Comparison of ENCODE assay signal across 8 mouse cellular contexts in the genomic region with DNA sequence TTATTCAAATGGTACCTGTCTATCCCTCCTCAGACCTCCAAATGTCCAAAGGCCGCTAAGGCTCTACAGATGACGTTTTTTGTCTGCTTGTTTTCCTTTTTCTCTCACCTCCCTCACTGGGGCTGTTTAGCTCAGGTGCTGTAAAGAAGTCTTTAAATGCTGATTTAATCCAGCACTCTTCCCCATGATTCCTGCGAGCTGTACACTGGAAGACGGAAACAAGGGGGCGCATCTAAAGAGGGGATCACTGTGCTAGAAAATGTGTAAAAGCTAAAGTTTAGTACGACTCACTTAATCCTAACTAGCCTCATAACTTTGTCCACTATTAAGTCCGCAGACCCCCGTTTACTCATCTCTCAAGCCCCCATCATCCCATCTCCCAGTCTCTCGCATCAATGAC. TPM values are rescaled to one million over a fixed set of nuclear protein-coding genes. Genes with fewer than 3 reads are reported as not detected.
DNase-seq lines count a peak whose midpoint lies in the region; ATAC-seq and TF ChIP-seq lines count a peak whose summit lies in the region.

No protein-coding gene starts in this region.

- H3K4me2 ChIP-seq in hindbrain, postnatal 0 days (ENCODE audit: low read depth, low read length), result peak overlapping the region; percentile 54

- WGBS in liver, adult 2 months, result 24% methylated on average over 9 of the region's 9 CpGs
- 40% methylated on average over 9 of the region's 9 CpGs for WGBS in hindbrain, postnatal 0 days
- 24% methylated on average over 9 of the region's 9 CpGs for WGBS in midbrain, embryonic 10.5 days

- peak; percentile 24 for DNase-seq in liver, adult 2 months (ENCODE audit: extremely low read depth, low read depth, low spot score)
- DNase-seq in liver, result no peak
- peak; percentile 0 for DNase-seq in c-Kit-positive CD71-positive TER-119-positive erythroid progenitor cells, embryonic 14.5 days (ENCODE audit: low spot score)
- peak; percentile 1 for DNase-seq in hindbrain, postnatal 0 days (ENCODE audit: low spot score)
- DNase-seq in midbrain, embryonic 10.5 days (ENCODE audit: low spot score), result no peak
- DNase-seq in urinary bladder, postnatal 25 days (ENCODE audit: low spot score), result no peak
- no peak for DNase-seq in left cerebral cortex, postnatal 10 days (ENCODE audit: extremely low spot score in 1 of 2, low spot score in 2 of 2)
- no peak for DNase-seq in layer of hippocampus, postnatal 36 days

- no peak for TF ChIP-seq POLR2A in liver, adult 2 months (IDR thresholded peaks at IDR 0.05; ENCODE audit: extremely low read depth, insufficient read depth, low read length)

- TF ChIP-seq CTCF in liver, adult 2 months (IDR thresholded peaks at IDR 0.05; ENCODE audit: low read depth, low read length), result no peak
- TF ChIP-seq CTCF in hindbrain, postnatal 0 days (IDR thresholded peaks at IDR 0.05; ENCODE audit: low read depth), result peak; percentile 9; the same call in 1 of the 2 replicates

- intact Hi-C loops in left cerebral cortex, postnatal 10 days (cut with DNase I), result no loop called here

- peak overlapping the region; percentile 59 for H3K4me3 ChIP-seq in liver, adult 2 months (ENCODE audit: insufficient read depth, low read depth, low read length)
- H3K4me3 ChIP-seq in hindbrain, postnatal 0 days (ENCODE audit: low read length), result peak overlapping the region; percentile 49
- peak overlapping the region; percentile 58 for H3K4me3 ChIP-seq in midbrain, embryonic 10.5 days

- H3K4me1 ChIP-seq in liver, adult 2 months (ENCODE audit: control insufficient read depth, insufficient read depth, low read length), result no peaks in the 10 kb centered on the region
- no peaks in the 10 kb centered on the region for H3K4me1 ChIP-seq in hindbrain, postnatal 0 days (ENCODE audit: insufficient read depth, low read length)
- H3K4me1 ChIP-seq in midbrain, embryonic 10.5 days, result no peaks in the 10 kb centered on the region

- no peaks in the 10 kb centered on the region for H3K9me3 ChIP-seq in hindbrain, postnatal 0 days (ENCODE audit: low read length)
- 0 out of 2 replicates have a peak, but pooled peaks cover 2% of the 10 kb centered on the region for H3K9me3 ChIP-seq in midbrain, embryonic 10.5 days (replicated peaks)

- H3K36me3 ChIP-seq in liver, adult 2 months (ENCODE audit: control insufficient read depth, insufficient read depth, low read length), result no peaks in the 10 kb centered on the region
- H3K36me3 ChIP-seq in hindbrain, postnatal 0 days (ENCODE audit: insufficient read depth, low read length), result no peaks in the 10 kb centered on the region
- H3K36me3 ChIP-seq in midbrain, embryonic 10.5 days, result no peaks in the 10 kb centered on the region

- peak; percentile 62 for ATAC-seq in hindbrain, postnatal 0 days

- no peaks in the 10 kb centered on the region for H3K79me2 ChIP-seq in liver, adult 2 months (ENCODE audit: control insufficient read depth, insufficient read depth, low read length)

- H3K9ac ChIP-seq in liver, adult 2 months (ENCODE audit: low read depth, low read length), result peak overlapping the region; percentile 60
- peak overlapping the region; percentile 47 for H3K9ac ChIP-seq in hindbrain, postnatal 0 days (replicated peaks; ENCODE audit: low read length)

- no peak overlapping the region for H3K27ac ChIP-seq in liver, adult 2 months (replicated peaks; ENCODE audit: insufficient read depth, low read depth, low read length)
- H3K27ac ChIP-seq in hindbrain, postnatal 0 days, result peak overlapping the region; percentile 54; the same call in 1 of the 2 replicates
- peak overlapping the region; percentile 76 for H3K27ac ChIP-seq in midbrain, embryonic 10.5 days (replicated peaks)

- no peaks in the 10 kb centered on the region for H3K27me3 ChIP-seq in liver, adult 2 months (ENCODE audit: control insufficient read depth, insufficient read depth, low read length)
- no peaks in the 10 kb centered on the region for H3K27me3 ChIP-seq in hindbrain, postnatal 0 days (ENCODE audit: insufficient read depth, low read length)
- no peaks in the 10 kb centered on the region for H3K27me3 ChIP-seq in midbrain, embryonic 10.5 days (ENCODE audit: low read depth, poor library complexity, severe bottlenecking)

RNA-seq across cellular contexts. Expression of gene Zfp182, which starts 0.7 kb away (rescaled TPM):
- total RNA-seq in liver, adult 2 months (2014; rRNA removed), result 4.6 and 7.2 TPM in 2 replicates
- 0.25 and 0.32 TPM in 2 replicates for polyA plus RNA-seq in liver, adult 2 months (2012; rRNA removed)
- total RNA-seq in hindbrain, postnatal 0 days (2014; rRNA removed), result 6.5 and 9.5 TPM in 2 replicates
- 3.8 and 5.2 TPM in 2 replicates for polyA plus RNA-seq in hindbrain, postnatal 0 days (2015; fragmentation: Nextera tagmentation; extraction: Ambion mirVana)
- polyA plus RNA-seq in midbrain, embryonic 10.5 days (2016; fragmentation: Nextera tagmentation; extraction: Ambion mirVana), result 6.4 and 6.7 TPM in 2 replicates
- 1 to 10 TPM; 8.4 to 9.8 TPM for total RNA-seq in left cerebral cortex, postnatal 10 days (2021)
- 10 to 100 TPM; 10.2 to 13.5 TPM for total RNA-seq in layer of hippocampus, postnatal 36 days (2021)

RNA-seq across cellular contexts. Expression of gene Spaca5, which starts 6.7 kb away (rescaled TPM):
- not detected in 2 replicates for total RNA-seq in liver, adult 2 months (2014; rRNA removed)
- polyA plus RNA-seq in liver, adult 2 months (2012; rRNA removed), result not detected in 2 replicates
- total RNA-seq in hindbrain, postnatal 0 days (2014; rRNA removed), result not detected in 2 replicates
- polyA plus RNA-seq in hindbrain, postnatal 0 days (2015; fragmentation: Nextera tagmentation; extraction: Ambion mirVana), result 0.24 TPM in 1 of 2 replicates, not detected in the other
- polyA plus RNA-seq in midbrain, embryonic 10.5 days (2016; fragmentation: Nextera tagmentation; extraction: Ambion mirVana), result not detected in 2 replicates
- total RNA-seq in left cerebral cortex, postnatal 10 days (2021), result not detected
- total RNA-seq in layer of hippocampus, postnatal 36 days (2021), result not detected

RNA-seq across cellular contexts. Expression of gene Zfp300, which starts 27.9 kb away (rescaled TPM):
- total RNA-seq in liver, adult 2 months (2014; rRNA removed), result 0.13 and 0.18 TPM in 2 replicates
- 0.02 TPM in 1 of 2 replicates, not detected in the other for polyA plus RNA-seq in liver, adult 2 months (2012; rRNA removed)
- total RNA-seq in hindbrain, postnatal 0 days (2014; rRNA removed), result 3.8 and 4.5 TPM in 2 replicates
- 2.9 and 3.3 TPM in 2 replicates for polyA plus RNA-seq in hindbrain, postnatal 0 days (2015; fragmentation: Nextera tagmentation; extraction: Ambion mirVana)
- polyA plus RNA-seq in midbrain, embryonic 10.5 days (2016; fragmentation: Nextera tagmentation; extraction: Ambion mirVana), result 2.2 and 2.4 TPM in 2 replicates
- 1 to 10 TPM; 4.0 to 4.5 TPM for total RNA-seq in left cerebral cortex, postnatal 10 days (2021)
- total RNA-seq in layer of hippocampus, postnatal 36 days (2021), result 1 to 10 TPM; 3.0 to 3.8 TPM

RNA-seq across cellular contexts. Expression of gene Ssxa1, which starts 54.2 kb away (rescaled TPM):
- not detected in 2 replicates for total RNA-seq in liver, adult 2 months (2014; rRNA removed)
- polyA plus RNA-seq in liver, adult 2 months (2012; rRNA removed), result not detected in 2 replicates
- total RNA-seq in hindbrain, postnatal 0 days (2014; rRNA removed), result not detected in 2 replicates
- polyA plus RNA-seq in hindbrain, postnatal 0 days (2015; fragmentation: Nextera tagmentation; extraction: Ambion mirVana), result not detected in 2 replicates
- not detected in 2 replicates for polyA plus RNA-seq in midbrain, embryonic 10.5 days (2016; fragmentation: Nextera tagmentation; extraction: Ambion mirVana)
- total RNA-seq in left cerebral cortex, postnatal 10 days (2021), result not detected
- not detected for total RNA-seq in layer of hippocampus, postnatal 36 days (2021)

Comparison
In these comparisons a context has a peak if more than half of its experiments do, and no peak if none do; other contexts are left out.
1. DNase-seq: peak in liver, adult 2 months (single experiment), c-Kit-positive CD71-positive TER-119-positive erythroid progenitor cells, embryonic 14.5 days (single experiment) and hindbrain, postnatal 0 days (single experiment); none in liver (single experiment), midbrain, embryonic 10.5 days (single experiment), urinary bladder, postnatal 25 days (single experiment), left cerebral cortex, postnatal 10 days (0 of 2) and layer of hippocampus, postnatal 36 days (0 of 2).
2. Peak in every context shown above with its lines, with median percentiles within 50 percentile points of each other: H3K4me3 ChIP-seq.